Mouse (Mus musculus): ENCODE results near the gene Erg. TPM values are rescaled to one million over a fixed set of nuclear protein-coding genes. Genes with fewer than 3 reads are reported as not detected.
A peak's percentile ranks its signal among the peaks of the same experiment; 100 is the strongest.

Erg gene
- total RNA-seq, 2 experiments from 2014 or later = 8.4 to 8.8 TPM

GRCm38 (mm10) chr16:95455461-95455860, 130.9 kb downstream of the Erg start:
- no peak for DNase-seq (ENCODE audit: low spot score in 2 of 2)
- intact Hi-C loops (cut with DNase I) = no loop called here

- no peak for DNase-seq (ENCODE audit: low spot score in 2 of 2)
- intact Hi-C loops (cut with DNase I) = no loop called here
Observed at GRCm38 (mm10) chr16:95452411-95452810, 134.0 kb downstream of the Erg start.

GRCm38 (mm10) chr16:95449361-95449725, 137.1 kb downstream of the Erg start:
- intact Hi-C loops (cut with DNase I) = no loop called here
- no peak for DNase-seq (ENCODE audit: low spot score in 2 of 2)

GRCm38 (mm10) chr16:95448643-95449360, 137.6 kb downstream of the Erg start:
- intact Hi-C loops (cut with DNase I) = no loop called here
- DNase-seq (ENCODE audit: low spot score in 2 of 2) = no peak

GRCm38 (mm10) chr16:95447896-95448295, 138.5 kb downstream of the Erg start:
- DNase-seq (ENCODE audit: low spot score in 2 of 2) = no peak
- intact Hi-C loops (cut with DNase I) = no loop called here

GRCm38 (mm10) chr16:95446368-95446767, 140.0 kb downstream of the Erg start:
- DNase-seq (ENCODE audit: low spot score in 2 of 2) = no peak
- intact Hi-C loops (cut with DNase I) = no loop called here

- DNase-seq (ENCODE audit: low spot score in 2 of 2) = no peak
- intact Hi-C loops (cut with DNase I) = no loop called here
Observed at GRCm38 (mm10) chr16:95442023-95442422, 144.4 kb downstream of the Erg start.

GRCm38 (mm10) chr16:95441179-95441578, 145.2 kb downstream of the Erg start:
- intact Hi-C loops (cut with DNase I) = no loop called here
- no peak for DNase-seq (ENCODE audit: low spot score in 2 of 2)

- DNase-seq (ENCODE audit: low spot score in 2 of 2) = peak in 1 of 2 experiments; percentile 78
- intact Hi-C loops (cut with DNase I) = no loop called here
Observed at GRCm38 (mm10) chr16:95440334-95440733, 146.1 kb downstream of the Erg start.

GRCm38 (mm10) chr16:95439794-95440193, 146.6 kb downstream of the Erg start:
- intact Hi-C loops (cut with DNase I) = no loop called here
- no peak for DNase-seq (ENCODE audit: low spot score in 2 of 2)

- DNase-seq (ENCODE audit: low spot score in 2 of 2) = no peak
- intact Hi-C loops (cut with DNase I) = no loop called here
Observed at GRCm38 (mm10) chr16:95438848-95439540, 147.4 kb downstream of the Erg start.

- DNase-seq (ENCODE audit: low spot score in 2 of 2) = no peak
- intact Hi-C loops (cut with DNase I) = no loop called here
Observed at GRCm38 (mm10) chr16:95436611-95437010, 149.8 kb downstream of the Erg start.

- intact Hi-C loops (cut with DNase I) = no loop called here
- no peak for DNase-seq (ENCODE audit: low spot score in 2 of 2)
Observed at GRCm38 (mm10) chr16:95436051-95436450, 150.3 kb downstream of the Erg start.

GRCm38 (mm10) chr16:95434434-95434833, 152.0 kb downstream of the Erg start:
- DNase-seq (ENCODE audit: low spot score in 2 of 2) = no peak
- intact Hi-C loops (cut with DNase I) = no loop called here

GRCm38 (mm10) chr16:95432540-95432971, 153.8 kb downstream of the Erg start:
- intact Hi-C loops (cut with DNase I) = no loop called here
- no peak for DNase-seq (ENCODE audit: low spot score in 2 of 2)

GRCm38 (mm10) chr16:95429851-95430250, 156.5 kb downstream of the Erg start:
- no peak for DNase-seq (ENCODE audit: low spot score in 2 of 2)
- intact Hi-C loops (cut with DNase I) = no loop called here

GRCm38 (mm10) chr16:95428239-95428638, 158.2 kb downstream of the Erg start:
- intact Hi-C loops (cut with DNase I) = no loop called here
- no peak for DNase-seq (ENCODE audit: low spot score in 2 of 2)

GRCm38 (mm10) chr16:95427512-95427911, 158.9 kb downstream of the Erg start:
- DNase-seq (ENCODE audit: low spot score in 2 of 2) = no peak
- intact Hi-C loops (cut with DNase I) = no loop called here

GRCm38 (mm10) chr16:95422658-95423073, 163.7 kb downstream of the Erg start:
- intact Hi-C loops (cut with DNase I) = no loop called here
- no peak for DNase-seq (ENCODE audit: low spot score in 2 of 2)

- no peak for DNase-seq (ENCODE audit: low spot score in 2 of 2)
- intact Hi-C loops (cut with DNase I) = no loop called here
Observed at GRCm38 (mm10) chr16:95421235-95421886, 165.0 kb downstream of the Erg start.

GRCm38 (mm10) chr16:95415921-95416320, 170.5 kb downstream of the Erg start:
- no peak for DNase-seq (ENCODE audit: low spot score in 2 of 2)
- intact Hi-C loops (cut with DNase I) = no loop called here
